Mouse (Mus musculus) forebrain, embryonic 15.5 days (tissue): ENCODE results near the gene A430078G23Rik. TPM values are rescaled to one million over a fixed set of nuclear protein-coding genes. Genes with fewer than 3 reads are reported as not detected.

Experiments
- ATAC-seq: fragments of 200-750 bp; cut with Nextera tagmentation; replicated peaks from 2 replicates; pipeline ENCODE4 v1.8.0; 2017; ENCODE audit warnings: mild to moderate bottlenecking, moderate TSS enrichment, moderate library complexity
- H3K27ac ChIP-seq: fragments of 300-500 bp; sonication (generic); replicated peaks from 2 replicates; pipeline ENCODE4 v1.5.1; 2015; ENCODE audit warnings: mild to moderate bottlenecking, inconsistent platforms
- H3K27me3 ChIP-seq: fragments of 300-500 bp; sonication (generic); 2 replicates; pipeline ENCODE4 v1.6.1; 2015; ENCODE audit warnings: inconsistent platforms
- H3K36me3 ChIP-seq: fragments of 300-500 bp; sonication (generic); 2 replicates; pipeline ENCODE4 v1.6.1; 2015; ENCODE audit warnings: mild to moderate bottlenecking, inconsistent platforms
- H3K4me1 ChIP-seq: fragments of 300-500 bp; sonication (generic); 2 replicates; pipeline ENCODE4 v1.6.1; 2015; ENCODE audit warnings: inconsistent platforms
- H3K4me2 ChIP-seq: fragments of 300-500 bp; sonication (generic); replicated peaks from 2 replicates; pipeline ENCODE4 v1.6.1; 2015; ENCODE audit warnings: mild to moderate bottlenecking, inconsistent platforms
- H3K4me3 ChIP-seq: fragments of 300-500 bp; sonication (generic); 2 replicates; pipeline ENCODE4 v1.5.1; 2015; ENCODE audit warnings: mild to moderate bottlenecking, inconsistent platforms
- H3K9ac ChIP-seq: fragments of 300-500 bp; sonication (generic); replicated peaks from 2 replicates; pipeline ENCODE4 v1.6.1; 2015; ENCODE audit warnings: mild to moderate bottlenecking, inconsistent platforms
- H3K9me3 ChIP-seq: fragments of 300-500 bp; sonication (generic); 2 replicates; pipeline ENCODE4 v1.6.1; 2016; ENCODE audit warnings: inconsistent platforms
- WGBS: fragments of 180-500 bp; shearing (Covaris S2); methylation state at CpG from one replicate; pipeline ENCODE4 v1.1.7; 2015; ENCODE audit warnings: mixed read lengths; 5-methylcytosine and 5-hydroxymethylcytosine counted together
- polyA plus RNA-seq: library from polyadenylated mRNA; unstranded; fragments of >200 nt; fragmentation: Nextera tagmentation; extraction: Ambion mirVana; gene quantifications from 2 replicates; pipeline ENCODE4 v1.2.1, GENCODE M21; 2015

Gene A430078G23Rik
- polyA plus RNA-seq, 1 experiment from 2014 or later, result 0.11 TPM

GRCm38 (mm10) chr8:3392771-3393710 is 39.8 kb downstream of the A430078G23Rik start, which contains the start of gene Arhgef18:
Gene Arhgef18 (plus strand): TSS chr8:3393006.
- Histone ChIP-seq H3K4me2 (peak within 1 kb of the TSS; percentile 87), H3K9me3 (no peaks in the 10 kb centered on the region), H3K4me1 (peaks cover 33% of the 10 kb centered on the region), H3K27ac (peak within 1 kb of the TSS; percentile 31; the same call in 1 of the 2 replicates), H3K4me3 (peak within 1 kb of the TSS; percentile 87), H3K27me3 (no peaks in the 10 kb centered on the region), H3K36me3 (no peaks in the 10 kb centered on the region; the same call in 1 of the 2 replicates), H3K9ac (peak within 1 kb of the TSS; percentile 81)
- WGBS, result under 1% methylated on average over 48 of the region's 48 CpGs
- ATAC-seq, result peak; percentile 99

- H3K4me2 ChIP-seq, result peak overlapping the region; percentile 87
- H3K4me3 ChIP-seq, result no peak overlapping the region
- no peaks in the 10 kb centered on the region for H3K27me3 ChIP-seq
- 7% methylated on average over 6 of the region's 6 CpGs for WGBS
- peak overlapping the region; percentile 13; the same call in 1 of the 2 replicates for H3K9ac ChIP-seq
- no peak overlapping the region; the same call in 1 of the 2 replicates for H3K27ac ChIP-seq
- H3K36me3 ChIP-seq, result no peaks in the 10 kb centered on the region; the same call in 1 of the 2 replicates
- peaks cover 33% of the 10 kb centered on the region for H3K4me1 ChIP-seq
- no peak for ATAC-seq
- no peaks in the 10 kb centered on the region for H3K9me3 ChIP-seq
Observed at GRCm38 (mm10) chr8:3394600-3394999, 41.4 kb downstream of the A430078G23Rik start.

GRCm38 (mm10) chr8:3395246-3395645 is 42.0 kb downstream of the A430078G23Rik start:
- Histone ChIP-seq H3K9me3 (no peaks in the 10 kb centered on the region), H3K4me1 (peaks cover 33% of the 10 kb centered on the region), H3K4me3 (no peak overlapping the region), H3K9ac (no peak overlapping the region; the same call in 1 of the 2 replicates), H3K27ac (no peak overlapping the region; the same call in 1 of the 2 replicates), H3K4me2 (peak overlapping the region; percentile 87; the same call in 1 of the 2 replicates), H3K27me3 (no peaks in the 10 kb centered on the region), H3K36me3 (no peaks in the 10 kb centered on the region; the same call in 1 of the 2 replicates)
- ATAC-seq, result no peak
- 9% methylated on average over 4 of the region's 4 CpGs for WGBS

GRCm38 (mm10) chr8:3397597-3397996 is 44.4 kb downstream of the A430078G23Rik start:
- H3K4me1 ChIP-seq, result peaks cover 28% of the 10 kb centered on the region
- H3K9ac ChIP-seq, result no peak overlapping the region
- H3K9me3 ChIP-seq, result no peaks in the 10 kb centered on the region
- H3K27me3 ChIP-seq, result no peaks in the 10 kb centered on the region
- no peak overlapping the region for H3K4me3 ChIP-seq
- no peak overlapping the region for H3K27ac ChIP-seq
- 88% methylated on average over 3 of the region's 3 CpGs for WGBS
- peaks cover 3% of the 10 kb centered on the region for H3K36me3 ChIP-seq
- H3K4me2 ChIP-seq, result no peak overlapping the region
- no peak for ATAC-seq

- Histone ChIP-seq H3K4me2 (no peak overlapping the region), H3K4me1 (peaks cover 4% of the 10 kb centered on the region), H3K4me3 (no peak overlapping the region), H3K27ac (no peak overlapping the region), H3K27me3 (no peaks in the 10 kb centered on the region), H3K9ac (no peak overlapping the region), H3K9me3 (no peaks in the 10 kb centered on the region), H3K36me3 (peaks cover 3% of the 10 kb centered on the region)
- no peak for ATAC-seq
- 15% methylated on average over 2 of the region's 2 CpGs for WGBS
Observed at GRCm38 (mm10) chr8:3400509-3400908, 47.3 kb downstream of the A430078G23Rik start.

- Histone ChIP-seq H3K27ac (no peak overlapping the region), H3K9me3 (no peaks in the 10 kb centered on the region), H3K27me3 (no peaks in the 10 kb centered on the region), H3K4me1 (no peaks in the 10 kb centered on the region), H3K4me2 (no peak overlapping the region), H3K4me3 (no peak overlapping the region), H3K36me3 (no peaks in the 10 kb centered on the region; the same call in 1 of the 2 replicates), H3K9ac (no peak overlapping the region)
- 88% methylated on average over 3 of the region's 3 CpGs for WGBS
- ATAC-seq, result no peak
Observed at GRCm38 (mm10) chr8:3407417-3407816, 54.2 kb downstream of the A430078G23Rik start.

GRCm38 (mm10) chr8:3411085-3411484 is 57.9 kb downstream of the A430078G23Rik start:
- no peak overlapping the region for H3K4me3 ChIP-seq
- H3K36me3 ChIP-seq, result no peaks in the 10 kb centered on the region; the same call in 1 of the 2 replicates
- H3K4me2 ChIP-seq, result no peak overlapping the region
- H3K27me3 ChIP-seq, result no peaks in the 10 kb centered on the region
- no peak overlapping the region for H3K9ac ChIP-seq
- no peak for ATAC-seq
- H3K4me1 ChIP-seq, result peaks cover 1% of the 10 kb centered on the region; the same call in 1 of the 2 replicates
- WGBS, result 76% methylated on average over 2 of the region's 2 CpGs
- no peak overlapping the region for H3K27ac ChIP-seq
- H3K9me3 ChIP-seq, result no peaks in the 10 kb centered on the region

GRCm38 (mm10) chr8:3411901-3412301 is 58.7 kb downstream of the A430078G23Rik start:
- Histone ChIP-seq H3K4me2 (no peak overlapping the region), H3K4me1 (peaks cover 9% of the 10 kb centered on the region), H3K9ac (no peak overlapping the region), H3K27me3 (no peaks in the 10 kb centered on the region), H3K9me3 (no peaks in the 10 kb centered on the region), H3K4me3 (no peak overlapping the region), H3K27ac (no peak overlapping the region), H3K36me3 (no peaks in the 10 kb centered on the region)
- no peak for ATAC-seq
- WGBS, result 94% methylated on average over 7 of the region's 7 CpGs

- 97% methylated on average over 1 of the region's 1 CpGs for WGBS
- no peaks in the 10 kb centered on the region for H3K9me3 ChIP-seq
- no peak for ATAC-seq
- no peak overlapping the region for H3K4me3 ChIP-seq
- H3K4me2 ChIP-seq, result no peak overlapping the region
- no peaks in the 10 kb centered on the region for H3K36me3 ChIP-seq
- H3K27ac ChIP-seq, result no peak overlapping the region
- H3K4me1 ChIP-seq, result peaks cover 16% of the 10 kb centered on the region
- no peaks in the 10 kb centered on the region for H3K27me3 ChIP-seq
- no peak overlapping the region for H3K9ac ChIP-seq
Observed at GRCm38 (mm10) chr8:3412816-3413215, 59.6 kb downstream of the A430078G23Rik start.

- Histone ChIP-seq H3K27ac (no peak overlapping the region), H3K27me3 (no peaks in the 10 kb centered on the region), H3K4me2 (no peak overlapping the region), H3K9ac (no peak overlapping the region), H3K9me3 (no peaks in the 10 kb centered on the region), H3K4me1 (peaks cover 17% of the 10 kb centered on the region), H3K4me3 (no peak overlapping the region), H3K36me3 (no peaks in the 10 kb centered on the region)
- 0 out of 2 replicates have a peak, but pooled peaks have one; percentile 37 for ATAC-seq
- 45% methylated on average over 6 of the region's 6 CpGs for WGBS
Observed at GRCm38 (mm10) chr8:3414639-3415190, 61.5 kb downstream of the A430078G23Rik start.

- 54% methylated on average over 4 of the region's 4 CpGs for WGBS
- Histone ChIP-seq H3K27ac (no peak overlapping the region), H3K27me3 (no peaks in the 10 kb centered on the region), H3K36me3 (no peaks in the 10 kb centered on the region), H3K9ac (no peak overlapping the region), H3K4me1 (peaks cover 17% of the 10 kb centered on the region), H3K9me3 (no peaks in the 10 kb centered on the region), H3K4me2 (no peak overlapping the region), H3K4me3 (no peak overlapping the region)
- ATAC-seq, result no peak
Observed at GRCm38 (mm10) chr8:3415259-3415658, 62.0 kb downstream of the A430078G23Rik start.

GRCm38 (mm10) chr8:3415661-3416060 is 62.4 kb downstream of the A430078G23Rik start:
- H3K27ac ChIP-seq, result no peak overlapping the region
- no peak for ATAC-seq
- H3K27me3 ChIP-seq, result no peaks in the 10 kb centered on the region
- no peak overlapping the region for H3K9ac ChIP-seq
- H3K36me3 ChIP-seq, result no peaks in the 10 kb centered on the region
- H3K4me3 ChIP-seq, result no peak overlapping the region
- WGBS, result 91% methylated on average over 6 of the region's 6 CpGs
- no peak overlapping the region for H3K4me2 ChIP-seq
- H3K4me1 ChIP-seq, result peaks cover 17% of the 10 kb centered on the region
- H3K9me3 ChIP-seq, result no peaks in the 10 kb centered on the region
